Mouse (Mus musculus) hindbrain, embryonic 14.5 days (tissue): ENCODE results near the gene Anp32a. TPM values are rescaled to one million over a fixed set of nuclear protein-coding genes. Genes with fewer than 3 reads are reported as not detected.

ENCODE experiments used
- ATAC-seq: fragments of 200-750 bp; cut with Nextera tagmentation; 2 replicates; pipeline ENCODE4 v1.8.0; 2017; ENCODE audit warnings: moderate number of reproducible peaks, mild to moderate bottlenecking, moderate TSS enrichment, moderate library complexity; ENCODE audit not compliant: low FRiP score
- DNase-seq: peaks from one replicate; pipeline ENCODE4 v3.0.0-alpha.2; 2015; ENCODE audit warnings: low spot score
- H3K27ac ChIP-seq: fragments of 300-500 bp; sonication (generic); 2 replicates; pipeline ENCODE4 v1.5.1; 2014; ENCODE audit warnings: mild to moderate bottlenecking, moderate library complexity
- H3K27me3 ChIP-seq: fragments of 300-500 bp; sonication (generic); 2 replicates; pipeline ENCODE4 v1.6.1; 2014; ENCODE audit warnings: mild to moderate bottlenecking, low read length, mixed read lengths; ENCODE audit not compliant: control insufficient read depth, insufficient read depth
- H3K36me3 ChIP-seq: fragments of 300-500 bp; sonication (generic); replicated peaks from 2 replicates; pipeline ENCODE4 v1.6.1; 2014; ENCODE audit not compliant: control insufficient read depth, insufficient read depth
- H3K4me1 ChIP-seq: fragments of 300-500 bp; sonication (generic); replicated peaks from 2 replicates; pipeline ENCODE4 v1.6.1; 2014; ENCODE audit warnings: antibody characterized with exemption, low read length, mixed read lengths; ENCODE audit not compliant: control insufficient read depth, insufficient read depth
- H3K4me2 ChIP-seq: fragments of 300-500 bp; sonication (generic); replicated peaks from 2 replicates; pipeline ENCODE4 v1.6.1; 2014; ENCODE audit warnings: mild to moderate bottlenecking, moderate library complexity
- H3K4me3 ChIP-seq: fragments of 300-500 bp; sonication (generic); replicated peaks from 2 replicates; pipeline ENCODE4 v1.5.1; 2014; ENCODE audit warnings: mild to moderate bottlenecking, low read length
- H3K9ac ChIP-seq: fragments of 300-500 bp; sonication (generic); 2 replicates; pipeline ENCODE4 v1.6.1; 2014
- H3K9me3 ChIP-seq: fragments of 300-500 bp; sonication (generic); 2 replicates; pipeline ENCODE4 v1.6.1; 2016; ENCODE audit warnings: low read length; ENCODE audit not compliant: control insufficient read depth
- WGBS: fragments of 180-500 bp; shearing (Covaris S2); extraction: QIAGEN DNeasy Blood & Tissue Kit; methylation state at CpG from one replicate; pipeline ENCODE4 v1.1.7; 2014; 5-methylcytosine and 5-hydroxymethylcytosine counted together
- polyA plus RNA-seq: library from polyadenylated mRNA; unstranded; fragments of >200 nt; fragmentation: Nextera tagmentation; extraction: Ambion mirVana; gene quantifications from 2 replicates; pipeline ENCODE4 v1.2.1, GENCODE M21; 2014

Anp32a gene
- polyA plus RNA-seq, 1 experiment from 2014 or later: 73.0 TPM

DNA sequence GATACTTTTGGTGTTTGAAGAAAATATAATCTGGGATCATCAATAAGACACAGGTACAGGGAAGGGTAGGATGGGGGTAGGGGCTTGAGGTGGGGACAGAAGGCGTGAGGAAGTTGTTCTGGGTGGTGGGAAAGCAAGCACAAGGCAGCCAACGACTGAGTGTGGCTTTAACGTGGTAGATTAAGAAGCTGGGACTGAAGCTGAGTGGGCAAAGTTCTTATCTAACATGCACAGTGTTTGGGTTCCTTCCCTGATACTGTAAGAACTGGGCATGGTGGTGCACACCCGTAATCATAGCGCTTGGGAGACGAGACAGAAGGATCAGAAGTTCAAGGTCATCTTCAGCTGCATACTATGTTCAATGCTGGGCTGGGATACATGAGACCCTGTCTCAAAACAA, 44.0 kb downstream of the Anp32a start:
- H3K36me3 ChIP-seq: peaks cover 5% of the 10 kb centered on the region
- no peaks in the 10 kb centered on the region for H3K4me1 ChIP-seq
- no peak overlapping the region for H3K4me2 ChIP-seq
- no peak overlapping the region for H3K4me3 ChIP-seq
- no peak overlapping the region for H3K27ac ChIP-seq
- no peak overlapping the region for H3K9ac ChIP-seq
- H3K9me3 ChIP-seq: no peaks in the 10 kb centered on the region
- DNase-seq: no peak
- ATAC-seq: no peak
- H3K27me3 ChIP-seq: no peaks in the 10 kb centered on the region
- 92% methylated on average over 6 of the region's 6 CpGs for WGBS

DNA sequence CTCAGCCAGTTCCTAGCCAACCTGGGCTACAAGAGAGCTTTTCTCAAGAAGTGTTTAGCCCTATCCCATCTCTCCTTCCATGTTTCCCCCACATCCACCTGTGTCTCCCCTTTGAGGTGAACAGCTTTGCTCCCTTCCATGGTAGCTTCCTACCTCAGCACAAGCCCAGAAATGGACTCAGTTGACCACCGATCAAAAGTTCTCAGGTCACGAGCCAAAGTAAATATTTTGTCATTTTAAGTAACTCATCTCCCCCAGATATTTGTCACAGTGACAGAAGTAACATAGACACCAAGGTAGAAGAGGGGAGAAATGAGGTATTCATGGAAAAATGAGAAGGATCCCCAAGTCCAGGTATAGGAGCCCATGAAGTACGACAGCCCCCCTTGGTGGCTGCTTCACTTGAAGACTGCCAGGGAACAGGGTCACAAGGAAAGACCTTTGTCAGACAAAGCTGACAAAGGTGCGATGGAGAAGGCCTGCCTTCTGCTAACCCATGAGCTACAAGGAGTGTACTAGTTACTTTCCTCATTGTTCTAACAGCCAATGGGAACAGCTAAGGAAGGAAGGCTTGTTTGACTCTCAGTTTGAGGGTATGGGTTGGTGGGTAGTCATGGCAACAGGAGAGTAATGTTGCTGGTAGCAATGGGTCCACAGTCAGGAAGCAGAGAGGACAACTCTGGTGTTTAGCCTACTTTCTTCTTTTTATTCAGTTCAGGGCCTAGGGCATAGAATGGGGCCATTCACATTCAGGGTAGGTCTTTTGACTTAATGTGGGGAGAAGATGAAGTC, 44.8 kb downstream of the Anp32a start:
- Histone ChIP-seq H3K36me3 (no peaks in the 10 kb centered on the region), H3K4me2 (no peak overlapping the region), H3K27ac (no peak overlapping the region), H3K9ac (no peak overlapping the region), H3K4me3 (no peak overlapping the region), H3K27me3 (no peaks in the 10 kb centered on the region), H3K9me3 (no peaks in the 10 kb centered on the region), H3K4me1 (no peaks in the 10 kb centered on the region)
- 82% methylated on average over 4 of the region's 4 CpGs for WGBS
- DNase-seq (no peak), ATAC-seq (no peak)

DNA sequence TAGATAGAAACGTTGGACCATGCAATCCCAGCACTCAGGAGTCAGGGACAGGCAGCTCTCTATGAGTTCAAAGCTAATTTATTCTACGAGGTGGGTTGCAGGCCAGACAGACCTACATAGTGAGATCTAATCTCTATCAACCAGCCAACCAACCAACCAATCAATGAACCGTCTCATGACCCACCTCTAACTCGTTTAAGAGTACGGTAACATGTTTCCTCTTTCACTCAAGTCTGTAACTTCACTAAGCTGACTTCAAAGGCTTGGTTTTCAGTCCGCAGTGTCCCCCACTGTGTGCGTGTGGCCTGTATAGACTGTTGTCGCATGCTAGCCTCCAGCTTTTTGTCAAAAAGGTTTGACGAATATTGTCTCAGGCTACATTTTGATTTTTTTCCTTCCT, 48.6 kb downstream of the Anp32a start:
- H3K36me3 ChIP-seq: no peaks in the 10 kb centered on the region
- no peak overlapping the region for H3K9ac ChIP-seq
- no peaks in the 10 kb centered on the region for H3K4me1 ChIP-seq
- DNase-seq (no peak), ATAC-seq (no peak)
- H3K27ac ChIP-seq: no peak overlapping the region
- H3K27me3 ChIP-seq: no peaks in the 10 kb centered on the region
- WGBS: 74% methylated on average over 9 of the region's 9 CpGs
- H3K4me3 ChIP-seq: no peak overlapping the region
- no peaks in the 10 kb centered on the region for H3K9me3 ChIP-seq
- no peak overlapping the region for H3K4me2 ChIP-seq

DNA sequence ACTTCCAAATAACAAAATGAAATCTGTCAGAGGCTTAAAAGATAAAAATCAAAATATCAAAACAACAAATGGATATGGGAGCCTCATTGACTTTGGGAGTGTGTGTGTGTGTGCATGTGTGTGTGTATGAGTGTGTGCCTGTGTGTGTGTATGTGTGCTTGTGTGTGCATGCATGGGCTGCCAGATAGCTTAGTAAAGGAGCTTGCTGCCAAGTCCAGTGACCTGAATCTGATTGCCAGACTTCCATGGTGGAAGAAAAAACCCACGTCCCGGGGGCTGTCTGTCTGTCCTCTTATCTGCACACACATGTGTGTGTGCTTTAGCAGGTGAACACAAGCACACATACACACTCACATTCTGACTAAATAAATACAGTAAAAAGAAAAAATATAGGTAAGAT, 52.4 kb downstream of the Anp32a start:
- no peaks in the 10 kb centered on the region for H3K36me3 ChIP-seq
- no peak for ATAC-seq
- no peak overlapping the region for H3K4me3 ChIP-seq
- H3K27me3 ChIP-seq: no peaks in the 10 kb centered on the region
- no peak for DNase-seq
- no peak overlapping the region for H3K27ac ChIP-seq
- H3K9ac ChIP-seq: no peak overlapping the region
- H3K9me3 ChIP-seq: no peaks in the 10 kb centered on the region
- WGBS: 74% methylated on average over 2 of the region's 2 CpGs
- no peaks in the 10 kb centered on the region for H3K4me1 ChIP-seq
- no peak overlapping the region for H3K4me2 ChIP-seq

DNA sequence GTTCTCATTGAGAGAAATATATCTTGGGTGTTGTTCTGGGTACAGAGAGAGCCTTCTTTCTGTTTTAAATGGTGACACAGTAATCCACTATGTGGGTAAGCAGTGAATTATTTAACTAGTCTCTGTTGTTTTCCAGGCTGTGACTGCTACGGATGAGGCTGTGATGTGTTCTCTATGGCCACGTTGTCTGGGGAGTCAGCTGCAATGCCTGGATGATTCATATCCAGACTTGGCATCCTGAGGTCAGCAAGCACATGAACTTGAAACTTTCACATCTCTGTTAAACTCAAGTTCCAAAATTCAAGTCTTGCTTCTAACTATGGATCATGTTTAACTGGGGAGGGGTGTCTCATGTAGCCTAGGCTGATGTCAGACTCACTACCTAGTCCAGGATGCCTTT, 53.1 kb downstream of the Anp32a start:
- Histone ChIP-seq H3K9me3 (no peaks in the 10 kb centered on the region), H3K4me2 (no peak overlapping the region), H3K27ac (no peak overlapping the region), H3K4me3 (no peak overlapping the region), H3K36me3 (no peaks in the 10 kb centered on the region), H3K27me3 (no peaks in the 10 kb centered on the region), H3K4me1 (no peaks in the 10 kb centered on the region), H3K9ac (no peak overlapping the region)
- WGBS: 58% methylated on average over 2 of the region's 2 CpGs
- ATAC-seq: no peak
- no peak for DNase-seq

DNA sequence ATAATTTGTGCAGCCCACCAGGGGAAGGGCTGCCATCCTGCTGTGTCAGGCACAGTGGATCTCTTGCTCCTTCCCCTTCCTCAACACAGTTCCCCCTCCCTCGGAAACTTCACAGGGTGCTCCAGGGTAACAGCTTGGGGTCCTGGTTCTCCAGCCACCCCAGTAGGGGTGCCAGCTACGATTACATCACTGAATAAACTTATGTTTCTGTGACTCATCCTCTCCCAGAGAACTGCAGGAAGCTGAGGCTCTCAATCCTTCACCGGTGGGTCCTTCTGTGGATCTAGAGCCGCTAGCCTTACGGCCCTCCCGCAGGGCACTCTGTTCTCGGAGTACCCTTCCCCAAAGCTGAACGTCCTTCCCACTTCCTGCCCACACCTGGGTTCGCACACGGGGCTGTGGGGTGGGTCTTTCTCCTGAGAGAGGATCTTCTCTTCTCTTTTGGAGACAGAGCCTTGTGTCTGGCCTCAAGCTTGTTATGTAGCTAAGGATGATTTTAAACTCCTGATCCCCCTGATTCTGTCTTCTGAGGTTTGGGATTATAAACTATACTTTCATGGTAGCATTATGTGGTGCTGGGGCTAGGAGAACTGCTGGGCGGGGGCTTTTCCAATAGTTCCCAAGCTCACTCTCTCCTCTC, 59.6 kb downstream of the Anp32a start:
- H3K27ac ChIP-seq: no peak overlapping the region
- ATAC-seq (no peak), DNase-seq (no peak)
- 74% methylated on average over 11 of the region's 11 CpGs for WGBS
- no peak overlapping the region for H3K4me3 ChIP-seq
- no peak overlapping the region for H3K4me2 ChIP-seq
- no peaks in the 10 kb centered on the region for H3K36me3 ChIP-seq
- no peak overlapping the region for H3K9ac ChIP-seq
- H3K27me3 ChIP-seq: no peaks in the 10 kb centered on the region
- H3K9me3 ChIP-seq: no peaks in the 10 kb centered on the region
- H3K4me1 ChIP-seq: no peaks in the 10 kb centered on the region

DNA sequence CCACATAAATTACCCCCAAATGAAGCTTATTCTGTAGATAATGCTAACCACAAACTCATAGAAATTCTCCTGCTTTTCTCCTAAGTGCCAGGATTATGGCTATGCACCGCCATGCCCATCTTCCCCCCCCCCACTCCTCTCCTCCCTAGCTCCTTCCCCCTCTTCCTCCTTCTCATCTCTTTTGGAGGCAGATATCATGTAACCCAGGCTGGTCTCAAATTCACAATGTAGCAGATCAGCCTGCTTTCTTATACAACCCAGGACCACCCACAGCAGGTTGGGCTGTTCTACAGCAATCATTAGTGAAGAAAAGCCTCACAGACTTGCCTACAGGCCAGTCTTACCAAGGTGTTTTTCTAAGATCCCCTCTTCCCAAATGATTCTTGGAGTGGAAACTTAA, 60.5 kb downstream of the Anp32a start:
- H3K27me3 ChIP-seq: no peaks in the 10 kb centered on the region
- H3K36me3 ChIP-seq: no peaks in the 10 kb centered on the region
- no peak overlapping the region for H3K9ac ChIP-seq
- WGBS: 75% methylated on average over 1 of the region's 1 CpGs
- H3K4me2 ChIP-seq: no peak overlapping the region
- ATAC-seq: no peak
- H3K4me3 ChIP-seq: no peak overlapping the region
- H3K9me3 ChIP-seq: no peaks in the 10 kb centered on the region
- H3K4me1 ChIP-seq: no peaks in the 10 kb centered on the region
- DNase-seq: no peak
- H3K27ac ChIP-seq: no peak overlapping the region

DNA sequence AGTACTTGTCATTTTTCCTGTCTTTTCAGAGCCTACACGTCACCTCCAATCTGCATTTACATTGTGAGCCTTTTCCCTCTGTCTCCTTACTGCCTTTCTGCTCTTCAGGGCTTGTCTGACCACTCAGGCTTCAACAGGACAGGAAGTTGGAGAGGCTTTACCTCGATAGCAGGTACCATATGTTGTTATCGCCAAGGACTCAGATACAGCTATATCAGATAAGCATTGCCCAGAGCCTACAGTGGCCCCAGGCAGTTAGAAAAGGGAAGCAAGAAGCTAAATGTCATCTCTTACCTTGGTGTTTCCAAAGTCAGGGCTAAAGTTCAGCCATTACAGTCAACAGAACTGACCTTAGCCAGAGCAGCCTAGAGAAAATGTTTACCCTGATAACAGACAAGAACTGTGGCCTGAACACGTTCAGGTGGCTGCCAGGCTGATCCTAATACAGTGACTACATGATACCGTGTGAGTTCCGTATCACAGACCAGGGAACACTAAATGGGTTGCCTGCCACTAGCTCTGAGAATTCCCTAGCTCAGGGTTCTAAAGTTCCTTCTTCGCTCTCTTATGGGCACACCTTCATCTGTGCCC, 65.4 kb downstream of the Anp32a start:
- Histone ChIP-seq H3K9ac (no peak overlapping the region), H3K4me1 (no peaks in the 10 kb centered on the region), H3K9me3 (no peaks in the 10 kb centered on the region), H3K4me3 (no peak overlapping the region), H3K27ac (no peak overlapping the region), H3K27me3 (no peaks in the 10 kb centered on the region), H3K4me2 (no peak overlapping the region), H3K36me3 (no peaks in the 10 kb centered on the region)
- no peak for DNase-seq
- WGBS: 93% methylated on average over 7 of the region's 7 CpGs
- no peak for ATAC-seq

DNA sequence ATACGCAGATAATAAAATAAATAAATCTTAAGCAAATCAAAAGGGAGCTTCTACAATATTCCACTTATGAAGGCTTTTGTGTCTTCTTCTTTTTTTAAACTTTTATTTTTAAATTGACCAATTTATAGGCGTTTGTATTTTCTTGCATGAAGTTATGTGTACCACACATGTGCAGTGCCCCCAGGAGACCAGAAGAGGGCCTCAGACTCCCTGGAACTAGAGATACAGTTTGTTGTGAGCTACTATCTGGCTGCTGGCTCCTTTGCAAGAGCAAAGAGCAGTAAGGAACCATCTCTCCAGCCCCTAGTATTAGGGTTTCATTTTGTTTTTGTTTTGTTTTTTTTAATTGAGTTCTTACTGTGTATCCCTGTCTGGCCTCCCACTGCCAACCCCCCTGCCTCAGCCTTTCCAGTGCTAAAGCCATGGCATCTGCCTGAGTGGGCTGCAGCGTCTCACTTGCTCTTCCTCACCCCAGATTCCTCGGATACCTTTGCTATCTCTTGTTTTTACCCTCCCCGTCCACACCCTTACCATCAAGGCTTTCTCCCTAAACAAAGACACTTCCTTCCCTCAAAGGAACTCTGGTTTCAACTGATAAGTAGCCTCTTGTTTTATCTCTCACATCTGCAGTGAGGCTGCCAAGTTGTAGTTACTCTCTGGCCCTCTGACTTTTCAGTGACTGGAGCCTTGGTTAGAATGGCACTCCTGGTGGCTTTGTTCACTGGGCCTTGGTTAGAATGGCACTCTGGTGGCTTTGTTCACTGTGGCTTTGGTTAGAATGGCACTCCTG, 66.5 kb downstream of the Anp32a start:
- no peaks in the 10 kb centered on the region for H3K4me1 ChIP-seq
- no peak overlapping the region for H3K27ac ChIP-seq
- no peaks in the 10 kb centered on the region for H3K27me3 ChIP-seq
- 80% methylated on average over 5 of the region's 5 CpGs for WGBS
- ATAC-seq: no peak
- H3K36me3 ChIP-seq: no peaks in the 10 kb centered on the region
- H3K4me2 ChIP-seq: no peak overlapping the region
- DNase-seq: no peak
- H3K9ac ChIP-seq: no peak overlapping the region
- no peaks in the 10 kb centered on the region for H3K9me3 ChIP-seq
- H3K4me3 ChIP-seq: no peak overlapping the region
